Mouse (Mus musculus) MEL-GATA-1-ER (cell line): ENCODE results near the gene Rbm28.

Experiments
- DNase-seq: peaks from one replicate; pipeline ENCODE4 v3.0.0-alpha.2; 2012; ENCODE audit warnings: low read depth; ENCODE audit errors: extremely low read depth

Gene Rbm28

DNA sequence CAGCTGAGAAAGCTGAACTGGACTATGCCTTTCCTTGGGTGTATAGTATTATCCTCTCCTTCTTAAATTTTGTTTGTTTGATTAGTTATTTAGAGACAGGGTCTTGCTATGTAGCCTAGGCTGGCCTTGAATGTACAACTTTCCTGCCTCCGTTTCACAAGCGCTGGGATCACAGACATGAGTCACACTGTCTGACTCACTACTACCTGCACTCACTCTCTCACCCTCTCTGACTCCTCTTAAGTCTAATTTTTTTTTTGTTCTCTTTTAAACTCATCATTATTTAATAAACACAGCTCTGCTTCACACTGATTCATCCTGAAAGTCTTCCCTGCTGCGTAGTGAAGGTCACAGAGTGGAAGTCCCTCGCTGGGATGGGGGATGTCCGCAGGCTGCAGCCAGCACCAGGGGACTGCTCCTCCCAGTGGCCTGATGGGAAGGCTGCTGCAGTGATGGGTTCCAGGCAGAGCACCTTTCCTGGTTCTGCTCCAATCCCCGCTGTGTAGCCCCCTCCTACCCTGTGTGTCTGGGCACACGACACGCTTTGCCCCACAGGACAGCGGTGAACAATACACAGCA, 81.9 kb downstream of the Rbm28 start:
- DNase-seq: no peak

DNA sequence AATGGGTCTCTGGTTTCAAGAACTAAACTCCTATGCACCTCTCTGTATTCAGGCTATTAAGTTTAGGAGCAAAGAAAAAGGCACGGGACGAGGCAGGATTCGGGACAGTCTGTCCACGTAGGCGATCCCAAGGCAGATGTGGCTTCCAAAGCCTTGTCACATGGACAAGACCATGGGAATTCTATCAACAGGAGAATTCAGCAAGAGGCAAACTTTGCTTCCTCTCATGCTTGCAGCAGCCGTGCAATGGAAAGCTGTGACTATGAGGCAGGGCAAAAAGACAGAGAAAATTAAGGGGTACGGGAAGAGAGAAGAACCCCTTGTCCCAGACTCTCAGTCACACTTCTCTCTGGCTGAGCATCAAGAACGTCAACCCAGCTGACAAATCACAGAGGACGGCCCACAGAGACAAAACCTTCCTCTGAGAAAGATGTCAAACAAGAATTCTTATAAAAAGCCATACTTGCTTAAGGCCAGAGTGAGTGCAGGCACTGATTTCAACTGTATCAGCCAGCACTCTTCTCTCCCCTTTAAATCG, 82.9 kb downstream of the Rbm28 start:
- DNase-seq: no peak

DNA sequence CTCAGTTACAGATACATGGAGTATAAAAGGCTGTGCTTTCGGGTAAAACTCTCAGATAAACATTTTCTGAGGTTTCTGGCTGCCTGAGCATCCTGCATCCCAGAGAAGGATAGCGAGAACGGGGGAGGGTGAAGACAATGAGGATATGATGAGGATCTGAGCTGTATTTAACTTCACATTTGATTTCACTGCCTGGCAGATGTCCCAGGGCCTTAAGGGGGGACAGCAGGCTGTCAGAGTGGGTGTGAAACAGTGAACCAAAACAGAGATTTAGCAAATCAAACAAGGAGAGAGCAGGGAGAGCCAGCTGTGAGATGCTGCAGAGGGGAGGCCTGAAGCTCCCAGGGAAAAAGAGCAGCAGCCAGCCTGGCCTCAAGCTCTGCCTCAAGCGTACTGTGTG, 85.5 kb downstream of the Rbm28 start:
- no peak for DNase-seq

DNA sequence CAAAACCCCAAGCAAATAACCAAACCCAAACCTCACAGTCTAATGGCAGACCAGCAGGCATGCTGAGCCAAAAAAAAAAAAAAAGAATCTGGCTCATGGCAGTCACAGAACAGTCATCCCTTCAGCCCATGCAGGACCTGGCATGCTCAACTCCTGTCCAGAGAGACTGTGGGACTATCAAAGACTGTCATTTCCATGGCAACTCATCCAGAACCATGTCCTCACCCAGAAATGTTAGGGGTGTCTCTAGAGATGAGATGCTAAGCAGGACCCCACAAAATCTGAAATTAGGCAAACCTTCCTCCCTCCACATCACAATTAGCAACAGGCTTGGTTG, 90.7 kb downstream of the Rbm28 start:
- no peak for DNase-seq
